Mouse (Mus musculus): ENCODE data around the gene Gm4305. TPM values are rescaled to one million over a fixed set of nuclear protein-coding genes. Genes with fewer than 3 reads are reported as not detected.
"Not testable (repeated sequence)": the region's sequence is repeated elsewhere in the genome, so short reads cannot be mapped to it uniquely, and the experiment has no call there.

Gm4305 gene
- polyA plus RNA-seq (2015; fragmentation: Nextera tagmentation; extraction: Ambion mirVana) = not detected in 2 replicates

DNA sequence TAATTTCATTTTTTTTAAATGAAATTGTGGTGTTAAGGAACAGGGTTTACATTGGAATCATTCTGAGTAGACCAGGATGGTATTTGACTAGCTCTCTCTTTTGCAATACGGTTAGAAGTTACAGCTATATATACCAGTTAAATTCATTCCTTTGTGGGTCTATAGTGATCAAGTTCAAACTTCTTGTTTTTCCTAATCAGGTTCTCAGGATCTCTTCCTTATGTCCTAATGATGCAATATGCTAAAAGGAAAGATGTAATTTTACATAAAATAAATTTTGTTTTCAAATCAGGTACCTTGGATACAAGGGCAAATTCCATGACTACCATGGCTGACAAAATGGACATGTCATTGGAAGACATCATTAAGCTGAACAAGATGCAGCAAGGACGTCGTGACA is at the start of gene Gm4305:
TSS of gene Gm4305 (plus strand) at position 301 of the 400 bp plus-strand sequence.
- ATAC-seq; H3K36me3 ChIP-seq (ENCODE audit: control insufficient read depth, insufficient read depth): not testable (repeated sequence)
- no CpG with 5 or more reads among the region's 3 CpGs for WGBS

DNA sequence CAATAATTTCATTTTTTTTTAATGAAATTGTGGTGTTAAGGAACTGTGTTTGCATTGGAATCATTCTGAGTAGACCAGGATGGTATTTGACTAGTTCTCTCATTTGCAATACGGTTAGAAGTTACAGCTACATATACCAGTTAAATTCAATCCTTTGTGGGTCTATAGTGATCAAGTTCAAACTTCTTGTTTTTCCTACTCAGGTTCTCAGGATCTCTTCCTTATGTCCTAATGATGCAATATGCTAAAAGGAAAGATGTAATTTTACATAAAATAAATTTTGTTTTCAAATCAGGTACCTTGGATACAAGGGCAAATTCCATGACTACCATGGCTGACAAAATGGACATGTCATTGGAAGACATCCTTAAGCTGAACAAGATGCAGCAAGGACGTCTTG is 15.5 kb upstream of the Gm4305 start, which contains the start of gene Gm4301:
TSS of gene Gm4301 (plus strand) at position 301 of the 400 bp plus-strand sequence.
- not testable (repeated sequence) for H3K4me1 ChIP-seq (replicated peaks; ENCODE audit: control insufficient read depth, insufficient read depth, low read length); H3K27ac ChIP-seq (ENCODE audit: low read length); H3K27me3 ChIP-seq (replicated peaks; ENCODE audit: control insufficient read depth, insufficient read depth, low read length); ATAC-seq; H3K4me2 ChIP-seq (ENCODE audit: low read length); H3K9ac ChIP-seq (replicated peaks; ENCODE audit: low read depth, low read length); H3K9me3 ChIP-seq (ENCODE audit: control insufficient read depth, low read length); H3K36me3 ChIP-seq (ENCODE audit: control insufficient read depth, insufficient read depth); H3K4me3 ChIP-seq (replicated peaks; ENCODE audit: low read length)
- no CpG with 5 or more reads among the region's 2 CpGs for WGBS

More for the DNA sequence above, at the start of gene Gm4305:
- not testable (repeated sequence) for H3K4me3 ChIP-seq (replicated peaks; ENCODE audit: low read length); H3K27ac ChIP-seq (ENCODE audit: low read length); H3K9ac ChIP-seq (replicated peaks; ENCODE audit: low read depth, low read length); H3K4me1 ChIP-seq (replicated peaks; ENCODE audit: control insufficient read depth, insufficient read depth, low read length); H3K4me2 ChIP-seq (ENCODE audit: low read length); H3K9me3 ChIP-seq (ENCODE audit: control insufficient read depth, low read length); H3K27me3 ChIP-seq (replicated peaks; ENCODE audit: control insufficient read depth, insufficient read depth, low read length)

DNA sequence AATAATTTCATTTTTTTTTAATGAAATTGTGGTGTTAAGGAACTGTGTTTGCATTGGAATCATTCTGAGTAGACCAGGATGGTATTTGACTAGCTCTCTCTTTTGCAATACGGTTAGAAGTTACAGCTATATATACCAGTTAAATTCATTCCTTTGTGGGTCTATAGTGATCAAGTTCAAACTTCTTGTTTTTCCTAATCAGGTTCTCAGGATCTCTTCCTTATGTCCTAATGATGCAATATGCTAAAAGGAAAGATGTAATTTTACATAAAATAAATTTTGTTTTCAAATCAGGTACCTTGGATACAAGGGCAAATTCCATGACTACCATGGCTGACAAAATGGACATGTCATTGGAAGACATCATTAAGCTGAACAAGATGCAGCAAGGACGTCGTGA is 10.4 kb upstream of the Gm4305 start, which contains the start of gene Gm4302:
TSS of gene Gm4302 (plus strand) at position 301 of the 400 bp plus-strand sequence.
- WGBS = no CpG with 5 or more reads among the region's 3 CpGs
- ATAC-seq = not testable (repeated sequence)

DNA sequence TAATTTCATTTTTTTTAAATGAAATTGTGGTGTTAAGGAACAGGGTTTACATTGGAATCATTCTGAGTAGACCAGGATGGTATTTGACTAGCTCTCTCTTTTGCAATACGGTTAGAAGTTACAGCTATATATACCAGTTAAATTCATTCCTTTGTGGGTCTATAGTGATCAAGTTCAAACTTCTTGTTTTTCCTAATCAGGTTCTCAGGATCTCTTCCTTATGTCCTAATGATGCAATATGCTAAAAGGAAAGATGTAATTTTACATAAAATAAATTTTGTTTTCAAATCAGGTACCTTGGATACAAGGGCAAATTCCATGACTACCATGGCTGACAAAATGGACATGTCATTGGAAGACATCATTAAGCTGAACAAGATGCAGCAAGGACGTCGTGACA is 5.2 kb upstream of the Gm4305 start, which contains the start of gene Gm4303:
TSS of gene Gm4303 (plus strand) at position 301 of the 400 bp plus-strand sequence.
- not testable (repeated sequence) for H3K9ac ChIP-seq (replicated peaks; ENCODE audit: low read depth, low read length); H3K27ac ChIP-seq (ENCODE audit: low read length); H3K27me3 ChIP-seq (replicated peaks; ENCODE audit: control insufficient read depth, insufficient read depth, low read length); H3K4me1 ChIP-seq (replicated peaks; ENCODE audit: control insufficient read depth, insufficient read depth, low read length); H3K9me3 ChIP-seq (ENCODE audit: control insufficient read depth, low read length); H3K4me3 ChIP-seq (replicated peaks; ENCODE audit: low read length); ATAC-seq; H3K36me3 ChIP-seq (ENCODE audit: control insufficient read depth, insufficient read depth); H3K4me2 ChIP-seq (ENCODE audit: low read length)
- no CpG with 5 or more reads among the region's 3 CpGs for WGBS

More for the DNA sequence above, 10.4 kb upstream of the Gm4305 start, which contains the start of gene Gm4302:
- not testable (repeated sequence) for H3K36me3 ChIP-seq (ENCODE audit: control insufficient read depth, insufficient read depth); H3K4me3 ChIP-seq (replicated peaks; ENCODE audit: low read length); H3K4me1 ChIP-seq (replicated peaks; ENCODE audit: control insufficient read depth, insufficient read depth, low read length); H3K9ac ChIP-seq (replicated peaks; ENCODE audit: low read depth, low read length); H3K27ac ChIP-seq (ENCODE audit: low read length); H3K27me3 ChIP-seq (replicated peaks; ENCODE audit: control insufficient read depth, insufficient read depth, low read length); H3K4me2 ChIP-seq (ENCODE audit: low read length); H3K9me3 ChIP-seq (ENCODE audit: control insufficient read depth, low read length)

DNA sequence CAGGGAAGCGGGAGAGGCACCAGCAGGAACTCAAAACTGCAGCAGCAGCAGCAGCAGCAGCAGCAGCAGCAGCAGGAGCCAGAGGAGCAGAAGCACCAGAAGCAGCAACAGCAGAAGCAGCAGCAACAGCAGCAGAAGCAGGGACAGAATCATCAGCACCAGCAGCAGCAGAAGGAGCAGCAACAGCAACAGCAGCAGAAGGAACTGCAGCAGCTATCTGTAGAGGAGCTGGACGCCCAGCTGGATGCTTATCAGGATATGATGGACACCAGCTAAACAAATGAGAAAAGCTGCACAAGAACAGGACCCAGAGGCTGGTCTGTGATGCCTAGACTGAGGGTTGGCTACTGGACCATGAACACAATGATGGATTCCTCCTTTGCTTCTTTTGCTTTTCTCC is 5.9 kb downstream of the Gm4305 start:
- not testable (repeated sequence) for H3K9me3 ChIP-seq (ENCODE audit: control insufficient read depth, low read length); H3K27me3 ChIP-seq (replicated peaks; ENCODE audit: control insufficient read depth, insufficient read depth, low read length); H3K36me3 ChIP-seq (ENCODE audit: control insufficient read depth, insufficient read depth); ATAC-seq; H3K4me3 ChIP-seq (replicated peaks; ENCODE audit: low read length); H3K4me2 ChIP-seq (ENCODE audit: low read length); H3K9ac ChIP-seq (replicated peaks; ENCODE audit: low read depth, low read length); H3K27ac ChIP-seq (ENCODE audit: low read length); H3K4me1 ChIP-seq (replicated peaks; ENCODE audit: control insufficient read depth, insufficient read depth, low read length)
- 77% methylated on average over 1 of the region's 2 CpGs for WGBS

DNA sequence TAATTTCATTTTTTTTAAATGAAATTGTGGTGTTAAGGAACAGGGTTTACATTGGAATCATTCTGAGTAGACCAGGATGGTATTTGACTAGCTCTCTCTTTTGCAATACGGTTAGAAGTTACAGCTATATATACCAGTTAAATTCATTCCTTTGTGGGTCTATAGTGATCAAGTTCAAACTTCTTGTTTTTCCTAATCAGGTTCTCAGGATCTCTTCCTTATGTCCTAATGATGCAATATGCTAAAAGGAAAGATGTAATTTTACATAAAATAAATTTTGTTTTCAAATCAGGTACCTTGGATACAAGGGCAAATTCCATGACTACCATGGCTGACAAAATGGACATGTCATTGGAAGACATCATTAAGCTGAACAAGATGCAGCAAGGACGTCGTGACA is 10.1 kb downstream of the Gm4305 start, which contains the start of gene Gm4307:
TSS of gene Gm4307 (plus strand) at position 301 of the 400 bp plus-strand sequence.
- not testable (repeated sequence) for H3K27me3 ChIP-seq (replicated peaks; ENCODE audit: control insufficient read depth, insufficient read depth, low read length); ATAC-seq; H3K9ac ChIP-seq (replicated peaks; ENCODE audit: low read depth, low read length); H3K9me3 ChIP-seq (ENCODE audit: control insufficient read depth, low read length); H3K4me2 ChIP-seq (ENCODE audit: low read length); H3K4me3 ChIP-seq (replicated peaks; ENCODE audit: low read length); H3K27ac ChIP-seq (ENCODE audit: low read length); H3K4me1 ChIP-seq (replicated peaks; ENCODE audit: control insufficient read depth, insufficient read depth, low read length); H3K36me3 ChIP-seq (ENCODE audit: control insufficient read depth, insufficient read depth)
- no CpG with 5 or more reads among the region's 3 CpGs for WGBS

DNA sequence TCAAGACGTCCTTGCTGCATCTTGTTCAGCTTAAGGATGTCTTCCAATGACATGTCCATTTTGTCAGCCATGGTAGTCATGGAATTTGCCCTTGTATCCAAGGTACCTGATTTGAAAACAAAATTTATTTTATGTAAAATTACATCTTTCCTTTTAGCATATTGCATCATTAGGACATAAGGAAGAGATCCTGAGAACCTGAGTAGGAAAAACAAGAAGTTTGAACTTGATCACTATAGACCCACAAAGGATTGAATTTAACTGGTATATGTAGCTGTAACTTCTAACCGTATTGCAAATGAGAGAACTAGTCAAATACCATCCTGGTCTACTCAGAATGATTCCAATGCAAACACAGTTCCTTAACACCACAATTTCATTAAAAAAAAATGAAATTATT is 31.6 kb downstream of the Gm4305 start, which contains the start of gene Gm4312:
TSS of gene Gm4312 (minus strand) at position 101 of the 400 bp plus-strand sequence.
- not testable (repeated sequence) for ATAC-seq
- WGBS = no CpG with 5 or more reads among the region's 2 CpGs

More for the DNA sequence above, 31.6 kb downstream of the Gm4305 start, which contains the start of gene Gm4312:
- not testable (repeated sequence) for H3K4me3 ChIP-seq (replicated peaks; ENCODE audit: low read length); H3K4me2 ChIP-seq (ENCODE audit: low read length); H3K4me1 ChIP-seq (replicated peaks; ENCODE audit: control insufficient read depth, insufficient read depth, low read length); H3K9ac ChIP-seq (replicated peaks; ENCODE audit: low read depth, low read length); H3K9me3 ChIP-seq (ENCODE audit: control insufficient read depth, low read length); H3K27ac ChIP-seq (ENCODE audit: low read length); H3K36me3 ChIP-seq (ENCODE audit: control insufficient read depth, insufficient read depth); H3K27me3 ChIP-seq (replicated peaks; ENCODE audit: control insufficient read depth, insufficient read depth, low read length)

Other genes starting within 250 kb of the Gm4305 start
- not detected in 2 replicates for gene Gm4301, start 15.4 kb upstream of the Gm4305 start, polyA plus RNA-seq (2015; fragmentation: Nextera tagmentation; extraction: Ambion mirVana)
- gene Gm4302, start 10.3 kb upstream of the Gm4305 start, polyA plus RNA-seq (2015; fragmentation: Nextera tagmentation; extraction: Ambion mirVana) = not detected in 2 replicates
- gene Gm4303, start 5.1 kb upstream of the Gm4305 start, polyA plus RNA-seq (2015; fragmentation: Nextera tagmentation; extraction: Ambion mirVana) = not detected in 2 replicates
- gene Gm4307, start 10.2 kb downstream of the Gm4305 start, polyA plus RNA-seq (2015; fragmentation: Nextera tagmentation; extraction: Ambion mirVana) = not detected in 2 replicates
- gene Gm4312, start 31.5 kb downstream of the Gm4305 start, polyA plus RNA-seq (2015; fragmentation: Nextera tagmentation; extraction: Ambion mirVana) = not detected in 2 replicates
- gene Tmtc3, start 136.3 kb downstream of the Gm4305 start, polyA plus RNA-seq (2015; fragmentation: Nextera tagmentation; extraction: Ambion mirVana) = 10.3 and 13.5 TPM in 2 replicates
- gene Cep290, start 136.5 kb downstream of the Gm4305 start, polyA plus RNA-seq (2015; fragmentation: Nextera tagmentation; extraction: Ambion mirVana) = 6.7 and 6.8 TPM in 2 replicates
- gene 4930430F08Rik, start 239.3 kb downstream of the Gm4305 start, polyA plus RNA-seq (2015; fragmentation: Nextera tagmentation; extraction: Ambion mirVana) = 14.4 and 15.3 TPM in 2 replicates
- not detected in 2 replicates for gene 1700017N19Rik, start 239.4 kb downstream of the Gm4305 start, polyA plus RNA-seq (2015; fragmentation: Nextera tagmentation; extraction: Ambion mirVana)

Data from forebrain, embryonic 16.5 days (tissue).